ENCODE assay signal across 30 mouse cellular contexts in genomic region chr6:126610746-126611145, GRCm38 (mm10). TPM values are rescaled to one million over a fixed set of nuclear protein-coding genes. Genes with fewer than 3 reads are reported as not detected.
A peak's percentile ranks its signal among the peaks of the same experiment; 100 is the strongest.
DNase-seq lines count a peak whose midpoint lies in the region; ATAC-seq lines count a peak whose summit lies in the region.
"Had no signal": no experiment of that assay in that cellular context is flagged by ENCODE, and none has a peak within 500 bp of the region (broad histone marks: within the 10 kb centered on the region; RNA-seq: fewer than 3 reads in every experiment).

No protein-coding gene starts in this region.

- peak; percentile 41 for ATAC-seq in cerebellum, adult (ENCODE audit: insufficient number of reproducible peaks, low FRiP score, low TSS enrichment)
- no peak for ATAC-seq in midbrain, embryonic 11.5 days (ENCODE audit: low FRiP score)
- no peak for ATAC-seq in midbrain, embryonic 16.5 days
- ATAC-seq in megakaryocyte-erythroid progenitor cell, adult 5-6 weeks (replicated peaks; ENCODE audit: low FRiP score, low TSS enrichment, poor library complexity, severe bottlenecking), result no peak
- ATAC-seq: activated CD4-positive, CD25-positive, alpha-beta regulatory T cell, adult 4 months; forebrain, embryonic 15.5 days; hindbrain, embryonic 16.5 days had no signal

- no peaks in the 10 kb centered on the region for H3K36me3 ChIP-seq in midbrain, embryonic 11.5 days (ENCODE audit: control insufficient read depth, insufficient read depth, low read length)
- H3K36me3 ChIP-seq in midbrain, embryonic 16.5 days (ENCODE audit: control insufficient read depth, insufficient read depth, low read length), result no peaks in the 10 kb centered on the region
- H3K36me3 ChIP-seq: embryonic facial prominence, embryonic 12.5 days; forebrain, embryonic 15.5 days; heart, embryonic 13.5 days; limb, embryonic 13.5 days; lung, embryonic 15.5 days; midbrain, embryonic 12.5 days; neural tube, embryonic 15.5 days had no signal

- WGBS in midbrain, embryonic 11.5 days, result 77% methylated on average over 4 of the region's 4 CpGs
- WGBS in midbrain, embryonic 16.5 days, result 68% methylated on average over 4 of the region's 4 CpGs

- no peak overlapping the region for H3K4me2 ChIP-seq in midbrain, embryonic 11.5 days
- no peak overlapping the region for H3K4me2 ChIP-seq in midbrain, embryonic 16.5 days (ENCODE audit: low read length)
- H3K4me2 ChIP-seq: embryonic facial prominence, embryonic 12.5 days; forebrain, embryonic 15.5 days; heart, embryonic 13.5 days; limb, embryonic 13.5 days; liver, embryonic 11.5 days; lung, embryonic 15.5 days; midbrain, embryonic 12.5 days; neural tube, embryonic 15.5 days had no signal

- no peak overlapping the region for H3K9ac ChIP-seq in midbrain, embryonic 11.5 days (ENCODE audit: low read length)
- no peak overlapping the region for H3K9ac ChIP-seq in midbrain, embryonic 16.5 days (ENCODE audit: low read depth, low read length)
- H3K9ac ChIP-seq: embryonic facial prominence, embryonic 12.5 days; forebrain, embryonic 15.5 days; heart, embryonic 13.5 days; limb, embryonic 13.5 days; lung, embryonic 15.5 days; midbrain, embryonic 12.5 days; neural tube, embryonic 15.5 days had no signal

- H3K27me3 ChIP-seq in midbrain, embryonic 11.5 days (ENCODE audit: control insufficient read depth, insufficient read depth, low read length), result no peaks in the 10 kb centered on the region
- H3K27me3 ChIP-seq in midbrain, embryonic 16.5 days (ENCODE audit: control insufficient read depth, insufficient read depth, low read depth, low read length), result no peaks in the 10 kb centered on the region
- H3K27me3 ChIP-seq: embryonic facial prominence, embryonic 12.5 days; forebrain, embryonic 15.5 days; lung, embryonic 15.5 days; midbrain, embryonic 12.5 days; neural tube, embryonic 15.5 days had no signal

- no peak for DNase-seq in cerebellum, postnatal 4 days (ENCODE audit: low spot score in 2 of 2)
- DNase-seq in midbrain, embryonic 11.5 days (ENCODE audit: low spot score, missing footprints), result peak; percentile 66
- peak; percentile 41 to 44 for DNase-seq in cerebellum, postnatal 10 days
- DNase-seq in testis, postnatal 14 days (ENCODE audit: low spot score), result no peak
- DNase-seq: adrenal gland, adult 2 months; adrenal gland, postnatal 36 days; embryo, embryonic 11 days; heart, postnatal 10 days; kidney, adult 18-20 months; kidney, postnatal 36 days; retina, postnatal 1 day; right cerebral cortex, postnatal 14 days; thymus, postnatal 14 days had no signal

- H3K27ac ChIP-seq in midbrain, embryonic 11.5 days (ENCODE audit: low read depth, low read length), result no peak overlapping the region
- H3K27ac ChIP-seq in midbrain, embryonic 16.5 days (ENCODE audit: low read length), result no peak overlapping the region
- H3K27ac ChIP-seq: embryonic facial prominence, embryonic 12.5 days; forebrain, embryonic 15.5 days; heart, embryonic 13.5 days; limb, embryonic 13.5 days; lung, embryonic 15.5 days; midbrain, embryonic 12.5 days; neural tube, embryonic 15.5 days had no signal

- H3K4me1 ChIP-seq in midbrain, embryonic 11.5 days (ENCODE audit: control insufficient read depth, insufficient read depth, low read length), result no peaks in the 10 kb centered on the region
- H3K4me1 ChIP-seq in midbrain, embryonic 16.5 days (ENCODE audit: control insufficient read depth, insufficient read depth, low read length), result no peaks in the 10 kb centered on the region
- H3K4me1 ChIP-seq: heart, embryonic 13.5 days; lung, embryonic 15.5 days; midbrain, embryonic 12.5 days had no signal

- H3K9me3 ChIP-seq in midbrain, embryonic 11.5 days (ENCODE audit: control insufficient read depth, low read length), result no peaks in the 10 kb centered on the region
- H3K9me3 ChIP-seq in midbrain, embryonic 16.5 days (replicated peaks; ENCODE audit: control insufficient read depth, low read length, poor library complexity, severe bottlenecking), result no peaks in the 10 kb centered on the region
- H3K9me3 ChIP-seq: embryonic facial prominence, embryonic 12.5 days; forebrain, embryonic 15.5 days; heart, embryonic 13.5 days; limb, embryonic 13.5 days; lung, embryonic 15.5 days; midbrain, embryonic 12.5 days; neural tube, embryonic 15.5 days had no signal

- no peak overlapping the region for H3K4me3 ChIP-seq in midbrain, embryonic 11.5 days (ENCODE audit: low read depth, low read length)
- H3K4me3 ChIP-seq in midbrain, embryonic 16.5 days (ENCODE audit: low read depth, low read length), result no peak overlapping the region
- H3K4me3 ChIP-seq: embryonic facial prominence, embryonic 12.5 days; forebrain, embryonic 15.5 days; heart, embryonic 13.5 days; limb, embryonic 13.5 days; lung, embryonic 15.5 days; midbrain, embryonic 12.5 days; neural tube, embryonic 15.5 days had no signal

RNA-seq across cellular contexts. Expression of gene Kcna1, which starts 35.4 kb away (rescaled TPM):
- polyA plus RNA-seq in midbrain, embryonic 11.5 days (2014; fragmentation: Nextera tagmentation; extraction: Ambion mirVana), result 0.66 and 0.74 TPM in 2 replicates
- polyA plus RNA-seq in midbrain, embryonic 16.5 days (2015; fragmentation: Nextera tagmentation; extraction: Ambion mirVana), result 1.2 and 1.4 TPM in 2 replicates
- not detected in 2 replicates for total RNA-seq in megakaryocyte-erythroid progenitor cell, adult 5-6 weeks (2014; fragmentation: Nextera tagmentation)
- total RNA-seq in megakaryocyte-erythroid progenitor cell, adult 5-6 weeks (2017), result not detected in 2 replicates
- total RNA-seq: CH12.LX; hematopoietic stem cell, adult 5-6 weeks; megakaryocyte progenitor cell, adult 5-6 weeks had no signal
- polyA plus RNA-seq: C2C12 had no signal

Comparison
In these comparisons a context has a peak if more than half of its experiments do, and no peak if none do; other contexts are left out.
1. DNase-seq: peak in midbrain, embryonic 11.5 days (single experiment) and cerebellum, postnatal 10 days (2 of 2); none in cerebellum, postnatal 4 days (0 of 2) and testis, postnatal 14 days (single experiment).